Mouse (Mus musculus) heart, postnatal 0 days (tissue): ENCODE measurements around the gene Gm14403.
"Not testable (repeated sequence)": the region's sequence is repeated elsewhere in the genome, so short reads cannot be mapped to it uniquely, and the experiment has no call there.

Experiments used
- CTCF ChIP-seq: IDR thresholded peaks from 2 replicates; pipeline ENCODE4 v1.5.1; 2016; ENCODE audit warnings: antibody characterized with exemption, control low read depth, low read depth
- EP300 ChIP-seq: IDR thresholded peaks from 2 replicates; pipeline ENCODE4 v1.6.1; 2016; ENCODE audit warnings: antibody characterized with exemption, low read depth

GRCm38 (mm10) chr2:177498067-177498466, at the start of gene Gm14403:
- TF ChIP-seq CTCF, EP300: not testable (repeated sequence)
